Mouse (Mus musculus): ENCODE measurements at regions not wholly inside any gene's neighbourhood (a gene's known extent, or its start where the extent isn't known, plus 50 kb on each side); places are given as distances from the start of the nearest gene placed in this dataset.

GRCm38 (mm10) chr5:43089475-43089874, 143.5 kb upstream of the Cpeb2 start:
- TF ChIP-seq POLR2A (IDR thresholded peaks at IDR 0.05; ENCODE audit: control insufficient read depth, low read depth, low read length) (no peak), CTCF (IDR thresholded peaks at IDR 0.05; ENCODE audit: control insufficient read depth, insufficient read depth, insufficient replicate concordance, low read depth, low read length) (no peak)

Data from testis, adult 2 months (tissue).